Mouse (Mus musculus) 3134 (cell line): ENCODE data around the gene Rom1.
"Not testable (repeated sequence)": the region's sequence is repeated elsewhere in the genome, so short reads cannot be mapped to it uniquely, and the experiment has no call there.

Source experiments
- DNase-seq: peaks from one replicate; pipeline ENCODE4 v3.0.0-alpha.2; 2011; ENCODE audit warnings: low spot score; ENCODE audit not compliant: insufficient read length; ENCODE audit errors: extremely low read depth

Gene Rom1

DNA sequence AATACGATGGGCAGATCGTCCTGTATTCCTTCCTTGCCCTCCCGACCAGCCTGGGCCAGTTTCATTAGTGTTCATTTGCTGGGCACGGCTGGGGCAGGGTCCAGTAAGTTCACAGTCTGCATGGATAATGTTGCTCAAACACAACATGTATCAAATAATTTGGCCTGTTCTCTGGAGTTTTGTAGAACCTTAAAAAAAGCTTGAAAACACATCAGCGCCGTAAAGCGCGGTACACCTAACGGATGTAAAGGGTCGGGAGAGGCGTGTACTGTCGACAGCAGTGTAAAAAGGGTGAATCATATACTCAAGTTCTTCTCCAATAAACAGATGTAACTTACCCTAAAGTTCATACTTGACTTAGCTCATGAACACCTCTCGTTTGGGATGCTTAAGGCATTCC lies 30.6 kb downstream of the Rom1 start:
- DNase-seq = no peak

DNA sequence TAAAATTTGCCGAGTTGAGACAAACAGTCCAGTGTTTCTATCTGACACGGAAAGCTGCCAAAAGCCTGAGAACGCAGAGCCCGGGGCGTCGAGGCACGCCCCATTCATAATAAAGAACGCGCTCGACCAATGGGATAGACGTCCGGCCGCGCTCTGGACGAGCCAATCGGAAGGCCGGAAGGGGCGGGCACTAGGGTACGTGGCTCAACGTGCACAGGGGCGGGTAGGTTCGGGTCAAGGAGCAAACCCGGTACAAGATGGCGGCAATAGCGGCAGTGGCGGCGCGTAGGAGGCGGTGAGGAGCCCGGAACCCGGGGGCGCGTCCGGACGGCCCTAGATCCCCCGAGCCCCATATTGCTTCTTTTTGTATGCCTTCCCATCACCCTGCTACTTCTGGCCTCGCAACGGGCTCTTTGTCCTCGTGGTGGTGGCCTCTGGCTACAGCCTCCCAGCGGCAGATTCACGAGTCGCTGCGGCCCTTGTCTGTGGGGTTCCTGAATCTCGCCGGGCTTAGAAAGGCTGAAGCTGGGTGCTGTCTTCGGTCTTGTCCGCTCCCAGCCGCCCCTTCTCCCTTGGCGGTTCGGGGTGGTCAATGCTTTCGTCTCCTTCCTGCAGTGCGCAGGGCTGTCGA lies 31.2 kb downstream of the Rom1 start, which contains the start of gene Ganab:
Gene Ganab, plus strand, starts transcription at position 207 of the 631 bp plus-strand sequence.
- DNase-seq = peak; percentile 92

DNA sequence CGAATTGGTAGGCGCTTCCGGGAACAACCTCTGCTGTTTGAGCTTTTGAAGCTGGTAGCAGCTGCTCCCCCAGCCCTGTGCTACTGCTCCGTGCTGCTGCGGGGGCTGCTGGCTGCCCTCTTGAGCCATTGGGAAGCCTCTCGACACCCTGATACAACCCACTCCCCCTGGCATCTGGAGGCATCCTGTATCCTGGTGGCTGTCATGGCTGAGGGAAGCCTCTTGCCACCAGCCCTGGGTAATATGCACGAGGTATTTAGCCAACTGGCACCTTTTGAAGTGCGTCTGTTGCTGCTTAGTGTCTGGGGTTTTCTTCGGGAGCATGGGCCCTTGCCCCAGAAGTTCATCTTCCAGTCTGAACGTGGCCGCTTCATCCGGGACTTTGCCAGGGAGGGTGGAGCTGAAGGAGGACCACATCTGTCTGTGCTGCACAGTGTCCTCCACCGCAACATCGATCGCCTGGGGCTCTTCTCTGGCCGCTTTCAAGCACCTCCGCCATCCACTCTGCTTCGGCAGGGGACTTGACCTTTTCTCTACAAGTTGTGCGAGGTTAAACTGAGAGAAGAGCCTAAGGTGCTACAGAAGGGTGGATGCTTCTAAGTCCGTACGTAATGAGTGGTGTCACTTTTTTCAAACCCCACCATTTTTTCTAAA lies 31.8 kb downstream of the Rom1 start:
- DNase-seq = not testable (repeated sequence)

DNA sequence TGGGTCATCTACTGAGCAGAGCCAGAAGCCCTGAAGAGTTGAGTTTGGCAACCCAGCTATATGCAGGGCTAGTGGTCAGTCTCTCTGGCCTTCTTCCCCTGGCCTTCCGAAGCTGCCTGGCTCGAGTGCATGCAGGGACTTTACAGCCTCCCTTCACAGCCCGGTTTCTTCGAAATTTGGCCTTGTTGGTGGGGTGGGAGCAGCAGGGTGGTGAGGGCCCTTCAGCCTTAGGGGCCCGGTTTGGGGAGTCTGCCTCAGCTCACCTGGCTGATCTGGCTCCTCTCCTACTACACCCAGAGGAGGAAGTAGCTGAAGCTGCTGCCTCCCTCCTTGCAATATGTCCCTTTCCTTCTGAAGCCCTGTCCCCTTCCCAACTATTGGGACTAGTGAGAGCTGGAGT lies 32.9 kb downstream of the Rom1 start:
- not testable (repeated sequence) for DNase-seq

DNA sequence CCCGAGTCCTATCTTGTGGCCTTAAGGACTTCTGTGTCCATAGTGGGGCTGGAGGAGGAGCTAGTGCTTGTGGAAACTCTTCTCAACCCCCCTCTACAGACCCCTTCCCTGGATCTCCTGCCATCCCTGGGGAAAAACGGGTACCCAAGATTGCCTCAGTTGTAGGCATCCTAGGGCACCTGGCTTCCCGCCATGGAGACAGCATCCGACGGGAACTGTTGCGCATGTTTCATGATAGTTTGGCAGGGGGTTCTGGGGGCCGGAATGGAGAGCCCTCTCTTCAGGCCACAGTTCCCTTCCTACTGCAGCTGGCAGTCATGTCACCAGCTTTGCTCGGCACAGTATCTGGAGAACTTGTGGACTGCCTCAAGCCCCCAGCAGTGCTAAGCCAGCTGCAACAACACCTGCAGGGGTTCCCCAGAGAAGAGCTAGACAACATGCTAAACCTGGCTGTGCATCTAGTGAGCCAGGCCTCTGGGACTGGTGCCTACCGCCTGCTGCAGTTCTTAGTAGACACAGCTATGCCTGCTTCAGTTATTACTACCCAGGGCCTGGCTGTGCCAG lies 33.7 kb downstream of the Rom1 start:
- no peak for DNase-seq

DNA sequence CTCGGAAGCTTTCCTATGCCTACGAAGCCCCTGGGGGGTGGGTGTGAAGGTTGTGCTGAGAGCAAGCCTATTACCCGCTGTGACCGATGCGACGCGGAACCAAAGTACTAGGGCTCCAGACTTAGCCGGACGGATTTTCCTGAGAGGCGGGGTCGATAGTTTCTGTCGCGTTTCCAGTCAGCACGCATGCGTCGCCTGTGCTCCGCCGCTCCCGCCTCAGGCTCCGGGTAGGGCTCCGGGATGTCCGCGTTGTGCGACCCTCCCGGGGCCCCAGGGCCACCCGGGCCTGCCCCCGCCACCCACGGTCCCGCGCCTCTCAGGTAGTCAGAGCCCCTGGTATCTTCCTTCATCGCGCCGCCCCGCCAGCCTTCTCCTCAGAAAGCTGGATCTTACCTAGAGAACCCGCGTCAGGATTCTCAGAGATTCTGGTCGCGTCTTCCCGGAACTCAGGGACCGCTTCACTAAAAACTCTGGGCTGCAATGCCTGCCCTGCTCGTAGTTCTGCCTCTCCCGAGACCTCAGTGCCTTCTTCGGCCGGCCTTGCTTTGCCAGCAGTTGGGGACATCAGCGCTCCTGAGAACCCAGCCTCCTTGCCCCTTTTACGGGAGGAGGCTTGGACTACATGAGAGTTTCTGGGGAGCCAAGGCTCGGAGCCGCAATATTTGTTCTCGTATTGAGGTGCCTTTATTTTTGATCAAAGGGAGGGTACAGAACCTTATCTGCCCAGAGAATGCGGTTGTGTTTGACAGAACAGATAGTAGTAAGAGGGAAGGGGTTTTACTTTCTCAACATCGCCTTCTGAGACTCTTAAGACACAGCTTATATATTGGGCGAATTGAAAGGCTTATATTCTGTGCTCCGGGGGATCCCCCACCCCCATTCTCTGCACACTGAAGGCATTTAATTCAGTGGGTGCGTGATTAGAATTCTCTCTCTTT lies 36.1 kb downstream of the Rom1 start, which contains the start of gene Ints5:
Gene Ints5, plus strand, starts transcription at position 177 of the 938 bp plus-strand sequence.
- peak; percentile 80 for DNase-seq

DNA sequence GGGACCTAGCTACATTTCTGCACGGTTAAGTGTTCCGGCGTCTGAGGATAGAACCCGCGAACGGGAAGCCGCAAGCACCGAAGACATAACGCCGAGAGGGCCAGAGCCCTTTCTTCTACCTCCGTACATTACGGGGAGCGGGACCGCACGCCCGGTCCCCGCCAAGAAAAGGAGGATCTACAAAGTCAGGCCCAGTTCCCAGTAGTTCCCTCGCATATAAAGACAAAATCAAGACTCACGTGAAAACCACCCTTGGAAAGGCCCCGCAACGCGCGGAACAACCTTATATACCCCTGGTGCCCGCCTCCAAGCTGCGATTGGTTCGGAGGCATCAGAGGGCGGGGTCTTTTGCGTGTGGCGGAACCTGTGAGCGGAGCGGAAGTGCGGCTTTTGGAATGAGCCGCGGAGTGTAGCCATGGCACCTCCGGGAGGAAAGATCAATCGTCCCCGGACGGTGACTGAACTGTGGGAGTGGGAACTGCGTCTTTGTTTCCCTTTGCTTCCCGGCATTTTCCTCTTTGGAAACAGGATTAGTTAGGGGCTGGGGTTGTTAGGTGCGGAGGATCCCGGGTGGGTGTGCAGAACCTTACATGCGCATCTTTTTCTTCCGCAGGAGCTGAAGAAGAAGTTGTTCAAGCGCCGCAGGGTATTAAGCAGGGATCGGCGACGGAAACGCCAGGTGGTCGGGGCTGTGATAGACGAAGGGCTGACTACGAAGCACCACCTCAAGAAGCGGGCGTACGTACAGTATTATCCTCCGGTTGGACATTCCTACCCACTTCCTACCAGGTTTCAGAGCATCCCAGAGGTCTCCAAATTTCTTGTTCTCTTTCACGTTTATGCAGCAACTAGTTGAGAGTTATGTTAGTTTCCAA lies 40.4 kb downstream of the Rom1 start, which contains the start of the genes 1810009A15Rik and Gm49416:
Gene 1810009A15Rik, plus strand, starts transcription at position 343 of the 875 bp plus-strand sequence.
Gene Gm49416, plus strand, starts transcription at position 416 of the 875 bp plus-strand sequence.
- DNase-seq = peak; percentile 88

DNA sequence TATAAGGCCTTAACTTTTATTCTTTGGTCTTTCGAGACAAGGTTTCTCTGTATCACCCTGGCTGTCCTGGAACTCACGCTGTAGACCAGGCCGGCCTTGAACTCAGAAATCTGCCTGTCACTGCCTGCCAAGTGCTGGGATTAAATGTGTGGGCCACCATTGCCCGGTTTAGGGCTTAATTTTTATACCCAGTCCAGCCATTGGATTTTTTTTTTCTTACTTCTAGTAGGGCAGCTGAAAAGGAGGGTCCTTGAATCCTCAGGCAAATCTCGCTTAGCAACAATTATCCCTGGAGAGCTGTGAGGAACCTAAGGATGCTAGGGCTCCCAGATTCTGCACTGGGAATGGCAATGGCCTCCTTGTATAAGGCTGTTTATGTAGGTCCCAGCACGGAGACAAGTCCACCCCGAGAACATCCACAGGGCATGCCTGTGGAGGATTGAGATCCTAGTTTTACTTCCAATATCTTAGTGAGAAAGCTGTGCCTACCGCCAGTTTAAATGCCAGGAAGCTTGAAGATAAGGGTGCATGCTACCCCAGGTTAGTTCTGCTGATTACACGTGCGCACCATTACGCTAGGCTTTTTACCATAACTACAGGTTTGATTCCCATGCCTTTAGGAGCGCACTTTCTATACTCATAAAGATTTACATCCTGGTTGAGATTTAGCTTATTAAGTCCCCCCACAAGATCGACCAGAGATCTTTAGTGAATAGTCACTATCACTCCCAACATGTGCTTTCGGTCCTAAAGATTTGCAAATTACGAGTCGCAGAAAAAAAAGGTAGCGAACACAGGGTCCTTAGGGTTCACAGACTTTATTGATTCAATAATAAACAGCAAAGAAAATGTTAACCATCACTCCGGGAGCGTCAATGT lies 41.3 kb downstream of the Rom1 start:
- no peak for DNase-seq

DNA sequence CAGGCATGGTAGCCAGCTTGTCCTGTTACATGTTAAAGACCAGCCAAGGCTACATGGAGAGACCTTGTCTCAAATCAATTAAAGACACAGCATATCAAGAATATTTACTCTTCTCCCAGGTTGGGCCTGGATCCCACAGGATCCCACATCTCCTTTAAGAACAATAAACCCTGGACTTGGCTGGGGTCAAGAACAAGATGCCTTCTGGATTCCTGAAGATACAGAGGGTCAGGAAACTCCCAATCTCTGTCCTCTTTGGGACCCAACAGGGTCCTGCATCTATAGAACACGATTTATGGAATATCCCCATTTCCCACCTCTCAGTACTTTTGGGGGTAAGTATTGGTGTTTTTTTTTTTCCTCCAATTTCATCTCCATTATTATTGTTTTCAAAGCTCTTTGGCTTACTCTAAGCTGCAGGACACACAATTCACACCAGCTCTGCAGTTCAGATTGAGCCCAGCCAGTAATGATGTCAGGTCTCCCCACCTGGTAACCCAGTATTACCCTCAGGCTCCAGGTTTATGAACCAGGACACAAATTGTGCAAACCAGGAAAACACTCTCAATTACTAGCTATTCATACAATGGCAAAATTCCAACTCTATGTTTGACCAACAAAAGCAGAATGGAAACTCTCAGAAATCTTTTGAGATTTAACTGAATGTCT lies 42.1 kb downstream of the Rom1 start:
- no peak for DNase-seq

DNA sequence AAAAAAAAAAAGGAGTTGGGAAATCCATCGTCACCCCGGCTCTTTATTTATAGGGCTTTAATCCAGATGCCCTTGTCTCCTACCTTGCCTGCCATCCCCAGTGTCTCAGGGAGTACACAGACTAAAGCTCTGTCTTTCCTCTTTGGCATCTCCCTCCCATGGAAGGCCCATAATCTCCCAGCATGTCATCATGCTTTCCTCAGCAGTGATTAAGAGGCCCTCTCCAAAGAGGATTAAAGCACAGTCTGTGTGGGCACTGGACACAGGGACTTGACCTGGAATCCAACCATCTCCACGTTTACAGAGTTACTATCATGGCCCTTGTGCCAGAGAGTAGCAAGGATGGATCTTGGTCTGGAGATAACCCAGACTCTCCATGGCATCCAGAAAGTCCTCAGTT lies 45.5 kb downstream of the Rom1 start, which contains the start of the genes Lbhd1 and Gm49403:
Gene Lbhd1, plus strand, starts transcription at position 117 of the 400 bp plus-strand sequence.
Gene Gm49403, plus strand, starts transcription at position 315 of the 400 bp plus-strand sequence.
- DNase-seq = no peak

DNA sequence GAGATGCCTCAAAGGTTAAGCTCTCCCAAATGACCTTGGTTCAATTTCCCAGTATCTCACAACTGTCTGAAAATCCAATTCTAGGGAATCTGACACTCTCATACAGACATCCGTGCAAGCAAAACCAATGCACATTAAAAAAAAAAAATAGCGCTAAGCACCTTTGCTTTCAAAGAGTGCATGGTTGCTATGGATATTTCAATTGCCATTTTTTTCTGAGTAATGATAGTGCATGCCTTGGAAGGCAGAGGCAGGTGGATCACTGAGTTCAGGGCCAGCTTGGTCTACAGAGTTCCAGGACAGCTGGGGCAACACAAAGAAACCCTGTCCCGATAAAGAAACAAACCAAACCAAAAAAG lies 48.1 kb downstream of the Rom1 start:
- no peak for DNase-seq

DNA sequence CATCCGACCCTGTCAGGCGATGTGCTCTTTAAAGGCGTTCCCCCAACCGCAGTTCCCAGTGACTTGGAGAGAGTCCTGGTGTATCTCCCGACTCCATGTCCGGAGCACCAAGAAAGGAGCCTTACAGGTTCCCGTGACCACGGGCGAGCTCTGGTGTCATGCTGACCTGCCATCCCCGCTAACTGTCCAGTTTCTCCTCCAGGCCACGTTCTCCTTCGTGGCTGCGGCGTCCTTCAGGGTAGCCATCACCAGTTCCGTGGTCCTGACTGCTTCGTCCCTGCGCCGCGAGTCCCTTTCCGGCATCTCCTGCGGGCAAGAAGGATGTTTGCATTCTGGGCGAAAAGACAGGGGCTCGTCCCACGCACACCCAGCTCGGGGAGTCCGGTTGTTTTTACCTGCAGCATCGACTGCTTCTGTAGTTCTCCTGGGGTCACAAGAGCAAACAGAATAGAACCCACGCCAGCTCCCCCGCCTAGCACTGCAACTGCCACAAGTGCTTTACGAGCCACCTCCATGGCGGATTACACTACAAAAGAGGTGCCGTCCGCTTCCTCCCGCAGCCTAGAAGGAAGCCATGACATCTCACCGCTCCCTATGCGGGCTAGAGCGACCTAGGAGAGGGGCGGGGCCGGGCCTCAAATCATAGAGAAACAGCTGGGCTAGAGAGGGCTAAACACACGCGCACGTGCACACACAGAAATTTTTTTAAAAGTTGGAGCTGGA lies 48.7 kb downstream of the Rom1 start, which contains the start of gene Uqcc3:
Gene Uqcc3, minus strand, starts transcription at position 613 of the 723 bp plus-strand sequence.
- DNase-seq = peak; percentile 65
